ENCODE assay signal across 7 mouse cellular contexts in the genomic region with DNA sequence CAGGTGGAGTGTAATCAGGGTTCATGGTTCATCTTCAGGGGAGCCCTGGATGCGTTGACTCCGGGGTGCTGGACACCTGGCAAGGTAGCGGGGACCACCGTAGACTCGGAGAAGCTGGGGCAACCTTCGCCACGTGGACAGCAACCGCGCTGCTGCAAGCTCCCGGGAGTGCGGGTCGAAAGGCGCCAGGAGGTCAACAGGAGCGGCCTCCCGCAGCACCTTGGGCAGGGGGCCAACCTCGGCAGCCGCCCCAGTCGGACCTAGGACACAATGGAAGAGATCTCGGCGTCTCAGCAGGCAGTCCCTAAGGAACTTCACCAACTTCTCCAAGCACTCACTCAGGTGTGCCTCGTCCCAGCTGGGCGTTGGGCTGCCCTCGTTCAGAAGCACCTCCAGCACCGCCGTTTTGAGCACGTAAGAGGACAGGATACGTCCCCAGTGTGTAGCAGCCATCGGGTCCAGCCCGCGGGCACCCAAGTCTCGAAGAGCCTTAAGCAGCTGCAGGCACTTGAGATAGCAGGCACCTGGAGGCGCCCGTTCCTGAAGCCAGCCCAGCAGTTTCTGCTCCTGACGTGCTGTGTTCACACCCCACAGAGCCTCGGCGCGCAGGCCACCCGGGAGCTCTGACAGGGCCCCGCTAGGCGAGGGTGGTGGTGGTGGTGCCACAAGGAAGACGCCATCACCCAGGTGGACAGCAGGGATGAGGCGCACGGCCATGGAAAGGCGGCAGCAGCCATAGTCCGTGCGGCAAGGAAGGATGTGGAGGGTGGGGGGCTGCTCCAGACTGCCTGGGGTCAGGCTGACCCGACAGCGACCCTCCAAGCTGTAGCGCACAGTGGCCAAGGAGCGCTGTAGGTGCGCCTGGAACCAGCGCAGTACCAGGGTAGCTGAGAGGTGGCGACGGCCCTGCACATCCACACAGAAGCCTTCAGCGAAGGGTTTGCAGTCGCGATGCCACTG. TPM values are rescaled to one million over a fixed set of nuclear protein-coding genes. Genes with fewer than 3 reads are reported as not detected.
DNase-seq lines count a peak whose midpoint lies in the region; ATAC-seq lines count a peak whose summit lies in the region.

No protein-coding gene starts in this region.

- H3K27me3 ChIP-seq in forebrain, embryonic 12.5 days: peaks cover 68% of the 10 kb centered on the region
- H3K27me3 ChIP-seq in limb, embryonic 11.5 days (ENCODE audit: control insufficient read depth, insufficient read depth, low read length): peaks cover 10% of the 10 kb centered on the region
- no peaks in the 10 kb centered on the region for H3K27me3 ChIP-seq in stomach, embryonic 14.5 days (ENCODE audit: control insufficient read depth, insufficient read depth, low read length)

- no peaks in the 10 kb centered on the region for H3K9me3 ChIP-seq in forebrain, embryonic 12.5 days
- no peaks in the 10 kb centered on the region for H3K9me3 ChIP-seq in limb, embryonic 11.5 days (ENCODE audit: control insufficient read depth, low read length)
- H3K9me3 ChIP-seq in stomach, embryonic 14.5 days (ENCODE audit: control insufficient read depth, low read depth, low read length): no peaks in the 10 kb centered on the region

- WGBS in forebrain, embryonic 12.5 days: 12% methylated on average over 57 of the region's 57 CpGs
- WGBS in limb, embryonic 11.5 days: 22% methylated on average over 56 of the region's 57 CpGs
- 36% methylated on average over 57 of the region's 57 CpGs for WGBS in stomach, embryonic 14.5 days

- H3K27ac ChIP-seq in forebrain, embryonic 12.5 days: no peak overlapping the region
- H3K27ac ChIP-seq in limb, embryonic 11.5 days (replicated peaks; ENCODE audit: low read depth, low read length): no peak overlapping the region
- H3K27ac ChIP-seq in stomach, embryonic 14.5 days (ENCODE audit: low read length): no peak overlapping the region

- H3K9ac ChIP-seq in forebrain, embryonic 12.5 days: no peak overlapping the region
- H3K9ac ChIP-seq in limb, embryonic 11.5 days (ENCODE audit: low read length): no peak overlapping the region
- H3K9ac ChIP-seq in stomach, embryonic 14.5 days (replicated peaks; ENCODE audit: low read depth, low read length): no peak overlapping the region; the same call in 1 of the 2 replicates

- peak overlapping the region; percentile 59 for H3K4me3 ChIP-seq in forebrain, embryonic 12.5 days (replicated peaks)
- peak overlapping the region; percentile 71 for H3K4me3 ChIP-seq in limb, embryonic 11.5 days (ENCODE audit: low read depth, low read length)
- H3K4me3 ChIP-seq in stomach, embryonic 14.5 days (ENCODE audit: low read depth, low read length): peak overlapping the region; percentile 76

- ATAC-seq in forebrain, embryonic 12.5 days (ENCODE audit: low FRiP score): peak; percentile 13; the same call in 1 of the 2 replicates
- ATAC-seq in limb, embryonic 11.5 days (ENCODE audit: insufficient number of reproducible peaks, low FRiP score, low TSS enrichment, low read depth): peak; percentile 40; the same call in 1 of the 2 replicates
- ATAC-seq in stomach, embryonic 14.5 days (ENCODE audit: insufficient number of reproducible peaks, insufficient read depth, low FRiP score, low read depth): no peak
- no peak for ATAC-seq in frontal cortex, adult (ENCODE audit: low TSS enrichment)

- peaks cover 16% of the 10 kb centered on the region for H3K4me1 ChIP-seq in forebrain, embryonic 12.5 days
- peaks cover 4% of the 10 kb centered on the region; the same call in 1 of the 2 replicates for H3K4me1 ChIP-seq in limb, embryonic 11.5 days (ENCODE audit: control insufficient read depth, insufficient read depth, low read length)
- H3K4me1 ChIP-seq in stomach, embryonic 14.5 days (ENCODE audit: control insufficient read depth, insufficient read depth, low read length): peaks cover 33% of the 10 kb centered on the region

- no peaks in the 10 kb centered on the region for H3K36me3 ChIP-seq in forebrain, embryonic 12.5 days (replicated peaks)
- no peaks in the 10 kb centered on the region for H3K36me3 ChIP-seq in limb, embryonic 11.5 days (ENCODE audit: control insufficient read depth, insufficient read depth, low read length)
- peaks cover 4% of the 10 kb centered on the region; the same call in 1 of the 2 replicates for H3K36me3 ChIP-seq in stomach, embryonic 14.5 days (ENCODE audit: control insufficient read depth, insufficient read depth, low read length)

- DNase-seq in ovary, postnatal 36 days (ENCODE audit: low spot score): peak; percentile 16
- no peak for DNase-seq in ovary, postnatal 10 days (ENCODE audit: low spot score)
- peak; percentile 28 for DNase-seq in limb, embryonic 11.5 days (ENCODE audit: low spot score)
- DNase-seq in right cerebral cortex, postnatal 4 days: no peak

- peak overlapping the region; percentile 89; the same call in 1 of the 2 replicates for H3K4me2 ChIP-seq in forebrain, embryonic 12.5 days
- peak overlapping the region; percentile 83 for H3K4me2 ChIP-seq in limb, embryonic 11.5 days (ENCODE audit: low read depth, severe bottlenecking)
- H3K4me2 ChIP-seq in stomach, embryonic 14.5 days (replicated peaks; ENCODE audit: low read depth, low read length): peak overlapping the region; percentile 65

RNA-seq across cellular contexts. Expression of gene Itpripl2, which starts 1.8 kb away (rescaled TPM):
- 1.0 and 1.3 TPM in 2 replicates for polyA plus RNA-seq in forebrain, embryonic 12.5 days (2016; fragmentation: Nextera tagmentation; extraction: Ambion mirVana)
- 1.3 TPM in 2 replicates for polyA plus RNA-seq in limb, embryonic 11.5 days (2014; fragmentation: Nextera tagmentation; extraction: Ambion mirVana)
- 3.1 and 3.7 TPM in 2 replicates for polyA plus RNA-seq in stomach, embryonic 14.5 days (2014; fragmentation: Nextera tagmentation; extraction: Ambion mirVana)

RNA-seq across cellular contexts. Expression of gene Syt17, which starts 42.0 kb away (rescaled TPM):
- polyA plus RNA-seq in forebrain, embryonic 12.5 days (2016; fragmentation: Nextera tagmentation; extraction: Ambion mirVana): 3.4 and 4.0 TPM in 2 replicates
- 1.1 and 1.5 TPM in 2 replicates for polyA plus RNA-seq in limb, embryonic 11.5 days (2014; fragmentation: Nextera tagmentation; extraction: Ambion mirVana)
- 7.8 and 8.5 TPM in 2 replicates for polyA plus RNA-seq in stomach, embryonic 14.5 days (2014; fragmentation: Nextera tagmentation; extraction: Ambion mirVana)

RNA-seq across cellular contexts. Expression of gene Coq7, which starts 43.2 kb away (rescaled TPM):
- polyA plus RNA-seq in forebrain, embryonic 12.5 days (2016; fragmentation: Nextera tagmentation; extraction: Ambion mirVana): 96.9 and 98.7 TPM in 2 replicates
- 106 and 111 TPM in 2 replicates for polyA plus RNA-seq in limb, embryonic 11.5 days (2014; fragmentation: Nextera tagmentation; extraction: Ambion mirVana)
- 124 and 126 TPM in 2 replicates for polyA plus RNA-seq in stomach, embryonic 14.5 days (2014; fragmentation: Nextera tagmentation; extraction: Ambion mirVana)

Comparison
In these comparisons a context has a peak if more than half of its experiments do, and no peak if none do; other contexts are left out.
1. DNase-seq: peak in ovary, postnatal 36 days (single experiment) and limb, embryonic 11.5 days (single experiment); none in ovary, postnatal 10 days (single experiment) and right cerebral cortex, postnatal 4 days (single experiment).
2. ATAC-seq: peak in forebrain, embryonic 12.5 days (single experiment) and limb, embryonic 11.5 days (single experiment); none in stomach, embryonic 14.5 days (single experiment) and frontal cortex, adult (single experiment).
3. Peak in every context shown above with its lines, with median percentiles within 50 percentile points of each other: H3K4me2 ChIP-seq and H3K4me3 ChIP-seq.